Mouse (Mus musculus) stomach, embryonic 15.5 days (tissue): ENCODE data around the gene Kcnj9. TPM values are rescaled to one million over a fixed set of nuclear protein-coding genes. Genes with fewer than 3 reads are reported as not detected.
A peak's percentile ranks its signal among the peaks of the same experiment; 100 is the strongest.

Experiments used
- ATAC-seq: fragments of 200-750 bp; cut with Nextera tagmentation; 2 replicates; pipeline ENCODE4 v1.8.0; 2017; ENCODE audit warnings: low read depth, moderate number of reproducible peaks, moderate TSS enrichment; ENCODE audit not compliant: insufficient read depth, low FRiP score
- H3K27ac ChIP-seq: fragments of 300-500 bp; sonication (generic); 2 replicates; pipeline ENCODE4 v1.5.1; 2015; ENCODE audit warnings: mild to moderate bottlenecking, inconsistent platforms
- H3K27me3 ChIP-seq: fragments of 300-500 bp; sonication (generic); replicated peaks from 2 replicates; pipeline ENCODE4 v1.6.1; 2015; ENCODE audit warnings: inconsistent platforms
- H3K36me3 ChIP-seq: fragments of 300-500 bp; sonication (generic); 2 replicates; pipeline ENCODE4 v1.6.1; 2015; ENCODE audit warnings: inconsistent platforms
- H3K4me1 ChIP-seq: fragments of 300-500 bp; sonication (generic); 2 replicates; pipeline ENCODE4 v1.6.1; 2015; ENCODE audit warnings: inconsistent platforms
- H3K4me2 ChIP-seq: fragments of 300-500 bp; sonication (generic); 2 replicates; pipeline ENCODE4 v1.6.1; 2015; ENCODE audit warnings: mild to moderate bottlenecking, inconsistent platforms
- H3K4me3 ChIP-seq: fragments of 300-500 bp; sonication (generic); replicated peaks from 2 replicates; pipeline ENCODE4 v1.5.1; 2015; ENCODE audit warnings: inconsistent platforms
- H3K9ac ChIP-seq: fragments of 300-500 bp; sonication (generic); 2 replicates; pipeline ENCODE4 v1.6.1; 2015; ENCODE audit warnings: inconsistent platforms
- H3K9me3 ChIP-seq: fragments of 300-500 bp; sonication (generic); 2 replicates; pipeline ENCODE4 v1.6.1; 2016; ENCODE audit warnings: inconsistent platforms
- WGBS: fragments of 180-500 bp; shearing (Covaris S2); methylation state at CpG from one replicate; pipeline ENCODE4 v1.1.7; 2015; 5-methylcytosine and 5-hydroxymethylcytosine counted together
- polyA plus RNA-seq: library from polyadenylated mRNA; unstranded; fragments of >200 nt; fragmentation: Nextera tagmentation; extraction: Ambion mirVana; gene quantifications from 2 replicates; pipeline ENCODE4 v1.2.1, GENCODE M21; 2015

Kcnj9 gene
- polyA plus RNA-seq, 1 experiment from 2014 or later = 0.05 TPM

- Histone ChIP-seq H3K27me3 (peaks cover 8% of the 10 kb centered on the region; the same call in 1 of the 2 replicates), H3K4me3 (no peak overlapping the region), H3K27ac (no peak overlapping the region), H3K4me2 (no peak overlapping the region), H3K4me1 (peaks cover 14% of the 10 kb centered on the region; the same call in 1 of the 2 replicates), H3K9ac (no peak overlapping the region), H3K9me3 (no peaks in the 10 kb centered on the region), H3K36me3 (no peaks in the 10 kb centered on the region)
- 74% methylated on average over 5 of the region's 5 CpGs for WGBS
- no peak for ATAC-seq
Observed at GRCm38 (mm10) chr1:172349504-172349903, 20.4 kb upstream of the Kcnj9 start.

- Histone ChIP-seq H3K9me3 (no peaks in the 10 kb centered on the region), H3K9ac (no peak overlapping the region), H3K27ac (no peak overlapping the region), H3K4me1 (peaks cover 17% of the 10 kb centered on the region; the same call in 1 of the 2 replicates), H3K4me3 (no peak overlapping the region), H3K27me3 (peaks cover 11% of the 10 kb centered on the region), H3K4me2 (no peak overlapping the region), H3K36me3 (no peaks in the 10 kb centered on the region)
- no peak for ATAC-seq
- WGBS = 83% methylated on average over 12 of the region's 12 CpGs
Observed at GRCm38 (mm10) chr1:172347382-172347781, 18.3 kb upstream of the Kcnj9 start.

- H3K36me3 ChIP-seq = no peaks in the 10 kb centered on the region
- no peak for ATAC-seq
- peaks cover 18% of the 10 kb centered on the region for H3K27me3 ChIP-seq
- peaks cover 17% of the 10 kb centered on the region; the same call in 1 of the 2 replicates for H3K4me1 ChIP-seq
- H3K4me2 ChIP-seq = no peak overlapping the region
- no peaks in the 10 kb centered on the region for H3K9me3 ChIP-seq
- 81% methylated on average over 10 of the region's 10 CpGs for WGBS
- no peak overlapping the region for H3K27ac ChIP-seq
- H3K4me3 ChIP-seq = no peak overlapping the region
- H3K9ac ChIP-seq = no peak overlapping the region
Observed at GRCm38 (mm10) chr1:172346707-172347106, 17.6 kb upstream of the Kcnj9 start.

- H3K4me1 ChIP-seq = peaks cover 18% of the 10 kb centered on the region
- 55% methylated on average over 7 of the region's 7 CpGs for WGBS
- H3K4me2 ChIP-seq = no peak overlapping the region
- no peak overlapping the region for H3K27ac ChIP-seq
- peaks cover 34% of the 10 kb centered on the region for H3K27me3 ChIP-seq
- no peak overlapping the region for H3K9ac ChIP-seq
- no peak for ATAC-seq
- H3K4me3 ChIP-seq = no peak overlapping the region
- H3K36me3 ChIP-seq = no peaks in the 10 kb centered on the region
- no peaks in the 10 kb centered on the region for H3K9me3 ChIP-seq
Observed at GRCm38 (mm10) chr1:172344820-172345219, 15.7 kb upstream of the Kcnj9 start.

- Histone ChIP-seq H3K4me2 (no peak overlapping the region), H3K27ac (no peak overlapping the region), H3K9me3 (no peaks in the 10 kb centered on the region), H3K4me1 (peaks cover 16% of the 10 kb centered on the region), H3K27me3 (peaks cover 35% of the 10 kb centered on the region), H3K36me3 (no peaks in the 10 kb centered on the region), H3K4me3 (no peak overlapping the region), H3K9ac (no peak overlapping the region)
- WGBS = 48% methylated on average over 3 of the region's 3 CpGs
- no peak for ATAC-seq
Observed at GRCm38 (mm10) chr1:172343914-172344313, 14.8 kb upstream of the Kcnj9 start.

DNA sequence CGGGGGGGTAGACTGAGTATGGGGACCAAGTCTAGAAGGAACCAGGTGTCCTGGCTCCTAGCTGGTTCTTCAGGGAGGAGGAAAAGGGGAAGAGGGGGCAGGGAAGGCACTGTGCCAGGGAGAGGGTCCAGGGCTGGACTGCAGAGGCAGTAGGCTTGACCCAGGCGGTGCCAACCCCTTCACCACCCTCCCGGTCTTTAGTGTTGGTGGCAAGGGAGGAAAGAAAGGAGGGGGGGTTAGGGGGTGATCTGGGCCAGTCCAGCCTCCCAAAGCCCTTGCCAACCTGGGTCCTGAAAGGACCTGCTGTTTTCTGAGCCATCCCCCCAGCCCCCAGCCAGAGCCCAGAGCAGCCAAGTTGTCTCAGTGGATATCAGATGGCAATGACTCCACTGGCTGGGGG, 13.6 kb upstream of the Kcnj9 start:
- H3K4me1 ChIP-seq = peaks cover 16% of the 10 kb centered on the region
- WGBS = 94% methylated on average over 3 of the region's 3 CpGs
- peaks cover 38% of the 10 kb centered on the region for H3K27me3 ChIP-seq
- H3K4me2 ChIP-seq = no peak overlapping the region
- H3K9me3 ChIP-seq = no peaks in the 10 kb centered on the region
- no peak overlapping the region for H3K27ac ChIP-seq
- no peak overlapping the region for H3K9ac ChIP-seq
- ATAC-seq = no peak
- no peak overlapping the region for H3K4me3 ChIP-seq
- no peaks in the 10 kb centered on the region for H3K36me3 ChIP-seq

DNA sequence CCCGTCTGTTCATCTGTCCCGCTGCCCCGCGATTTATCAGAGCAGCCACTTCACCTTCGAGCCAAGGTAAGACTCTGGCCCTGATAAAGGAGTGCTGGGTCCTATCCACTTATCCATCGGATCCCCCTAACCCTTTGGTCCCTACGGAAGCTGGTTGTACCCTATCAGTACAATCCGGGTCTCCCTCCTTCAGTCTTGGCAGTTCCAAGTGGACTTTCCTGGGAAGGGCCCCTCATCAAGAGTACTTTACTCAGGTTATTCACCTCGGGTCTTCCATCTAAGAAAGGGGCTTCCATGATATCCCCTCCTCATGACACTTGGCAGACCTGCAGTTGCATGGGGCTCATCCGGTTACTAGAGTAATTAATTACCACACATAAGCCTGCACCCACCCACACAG, 12.3 kb upstream of the Kcnj9 start:
- H3K9me3 ChIP-seq = no peaks in the 10 kb centered on the region
- peak overlapping the region; percentile 43 for H3K4me3 ChIP-seq
- peaks cover 40% of the 10 kb centered on the region for H3K27me3 ChIP-seq
- 15% methylated on average over 10 of the region's 10 CpGs for WGBS
- peak overlapping the region; percentile 82 for H3K4me2 ChIP-seq
- no peak overlapping the region for H3K27ac ChIP-seq
- no peaks in the 10 kb centered on the region for H3K36me3 ChIP-seq
- peaks cover 16% of the 10 kb centered on the region for H3K4me1 ChIP-seq
- H3K9ac ChIP-seq = no peak overlapping the region
- no peak for ATAC-seq

DNA sequence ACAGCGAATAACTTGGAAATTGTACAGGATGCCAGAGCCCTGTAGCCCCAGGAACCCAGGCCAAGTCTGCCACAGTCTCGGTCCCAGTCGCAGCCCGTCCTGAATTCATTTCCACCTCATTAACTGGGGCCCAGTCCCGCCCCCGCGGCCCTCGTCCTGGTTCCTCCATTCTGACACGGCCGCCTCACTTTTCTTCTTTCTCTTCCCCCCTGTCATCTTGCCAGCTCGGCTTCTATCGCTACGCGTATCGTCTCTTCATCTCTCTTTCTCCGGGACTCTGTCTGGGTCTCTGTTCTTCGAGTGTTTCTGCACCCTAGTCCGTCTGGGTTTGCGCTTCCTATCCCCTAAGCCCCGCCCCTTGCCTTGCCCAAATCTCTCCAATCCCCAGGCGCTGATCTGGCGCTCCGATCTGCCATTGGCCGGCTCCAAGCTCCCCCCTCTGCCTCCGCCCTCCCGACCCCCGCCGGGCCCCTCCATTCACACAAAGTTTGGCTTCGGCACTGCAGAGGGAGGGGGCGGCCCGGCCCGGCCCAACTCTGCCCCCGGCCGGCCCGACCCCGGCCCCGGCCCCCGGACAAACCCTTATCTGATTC, 11.7 kb upstream of the Kcnj9 start, which contains the start of gene Kcnj10:
Kcnj10 (plus strand) TSS at position 482 of the 593 bp plus-strand sequence.
- no peak within 1 kb of the TSS for H3K27ac ChIP-seq
- H3K9ac ChIP-seq = no peak within 1 kb of the TSS
- no peaks in the 10 kb centered on the region for H3K9me3 ChIP-seq
- H3K27me3 ChIP-seq = peaks cover 40% of the 10 kb centered on the region
- ATAC-seq = peak; percentile 78
- H3K4me2 ChIP-seq = peak within 1 kb of the TSS; percentile 82
- H3K4me1 ChIP-seq = peaks cover 16% of the 10 kb centered on the region
- no peaks in the 10 kb centered on the region for H3K36me3 ChIP-seq
- WGBS = 2% methylated on average over 38 of the region's 38 CpGs
- peak within 1 kb of the TSS; percentile 43 for H3K4me3 ChIP-seq

GRCm38 (mm10) chr1:172337411-172338185, 8.5 kb upstream of the Kcnj9 start:
- Histone ChIP-seq H3K4me1 (peaks cover 10% of the 10 kb centered on the region), H3K27ac (no peak overlapping the region), H3K4me3 (no peak overlapping the region), H3K36me3 (no peaks in the 10 kb centered on the region), H3K27me3 (peaks cover 34% of the 10 kb centered on the region), H3K4me2 (no peak overlapping the region), H3K9me3 (no peaks in the 10 kb centered on the region), H3K9ac (no peak overlapping the region)
- WGBS = 40% methylated on average over 2 of the region's 2 CpGs
- no peak for ATAC-seq

- H3K9ac ChIP-seq = no peak overlapping the region
- H3K27ac ChIP-seq = no peak overlapping the region
- H3K27me3 ChIP-seq = peaks cover 16% of the 10 kb centered on the region
- H3K36me3 ChIP-seq = no peaks in the 10 kb centered on the region
- H3K4me3 ChIP-seq = no peak overlapping the region
- H3K9me3 ChIP-seq = no peaks in the 10 kb centered on the region
- no peak overlapping the region for H3K4me2 ChIP-seq
- peaks cover 5% of the 10 kb centered on the region; the same call in 1 of the 2 replicates for H3K4me1 ChIP-seq
- whole genome bisulfite sequencing = 70% methylated on average over 15 of the region's 15 CpGs
- ATAC-seq = no peak
Observed at GRCm38 (mm10) chr1:172335804-172336203, 6.7 kb upstream of the Kcnj9 start.

DNA sequence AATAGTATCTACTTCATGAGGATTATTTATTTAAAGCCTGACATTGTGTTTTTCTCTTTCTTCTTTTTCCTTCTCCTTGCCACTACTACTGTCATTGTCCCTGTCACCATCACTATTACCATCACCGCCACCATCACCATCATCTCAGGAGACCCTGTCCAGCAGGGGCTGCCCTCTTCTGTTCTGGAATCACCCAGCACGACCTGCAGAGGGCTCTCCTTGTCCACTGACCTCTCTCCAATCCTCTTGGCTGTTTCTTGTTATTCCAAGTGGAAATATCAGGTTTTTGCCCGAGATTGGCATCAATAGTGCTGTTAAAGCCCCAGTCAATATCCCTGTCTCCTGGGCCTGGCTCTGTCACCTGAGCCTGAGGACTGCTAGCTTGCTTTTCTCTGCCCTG, 4.4 kb upstream of the Kcnj9 start:
- Histone ChIP-seq H3K9me3 (no peaks in the 10 kb centered on the region), H3K4me1 (no peaks in the 10 kb centered on the region), H3K4me2 (no peak overlapping the region), H3K27ac (no peak overlapping the region), H3K27me3 (peaks cover 23% of the 10 kb centered on the region), H3K36me3 (no peaks in the 10 kb centered on the region), H3K9ac (no peak overlapping the region), H3K4me3 (no peak overlapping the region)
- ATAC-seq = no peak
- WGBS = 16% methylated on average over 3 of the region's 3 CpGs

GRCm38 (mm10) chr1:172332925-172333324, 3.8 kb upstream of the Kcnj9 start:
- no peak overlapping the region for H3K9ac ChIP-seq
- H3K27me3 ChIP-seq = peaks cover 27% of the 10 kb centered on the region
- no peak overlapping the region for H3K4me2 ChIP-seq
- ATAC-seq = no peak
- no peak overlapping the region for H3K27ac ChIP-seq
- H3K36me3 ChIP-seq = no peaks in the 10 kb centered on the region
- H3K4me1 ChIP-seq = no peaks in the 10 kb centered on the region
- no peaks in the 10 kb centered on the region for H3K9me3 ChIP-seq
- WGBS = 68% methylated on average over 2 of the region's 2 CpGs
- no peak overlapping the region for H3K4me3 ChIP-seq
